Mouse (Mus musculus): ENCODE measurements at regions not wholly inside any gene's neighbourhood (a gene's known extent, or its start where the extent isn't known, plus 50 kb on each side); places are given as distances from the start of the nearest gene placed in this dataset.

DNA sequence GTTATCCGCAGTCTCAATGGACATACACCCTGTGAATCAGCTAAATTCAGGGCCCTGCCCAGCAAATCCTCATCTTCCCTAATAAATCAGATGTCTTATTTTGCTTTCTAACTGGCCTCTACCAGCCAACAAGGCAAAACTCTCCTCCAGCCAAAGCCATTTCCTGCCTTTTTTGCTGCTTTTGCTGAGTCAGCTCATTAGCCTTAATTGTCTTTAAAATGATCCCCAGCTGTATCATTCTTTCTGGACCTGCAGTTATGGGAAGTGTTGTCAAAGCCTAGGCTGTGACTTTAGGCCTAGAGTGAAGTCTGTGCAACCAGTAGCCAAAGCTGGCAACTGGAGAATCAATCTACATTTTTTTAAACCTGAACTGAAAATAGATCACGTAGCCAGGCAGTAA is 81.4 kb downstream of the Mtpn start:
- Histone ChIP-seq H3K27ac (ENCODE audit: insufficient read depth, low read length) (no peak overlapping the region), H3K4me1 (ENCODE audit: control insufficient read depth, insufficient read depth, low read length) (no peaks in the 10 kb centered on the region), H3K27me3 (ENCODE audit: control insufficient read depth, insufficient read depth, low read length) (no peaks in the 10 kb centered on the region), H3K4me3 (replicated peaks; ENCODE audit: insufficient read depth, low read depth, low read length) (no peak overlapping the region)
- no peak for DNase-seq
- TF ChIP-seq CTCF (IDR thresholded peaks at IDR 0.05; ENCODE audit: borderline replicate concordance, insufficient read depth, low read depth, low read length) (no peak), POLR2A (IDR thresholded peaks at IDR 0.05; ENCODE audit: borderline replicate concordance, insufficient read depth, low read length) (no peak)
- WGBS = 95% methylated on average over 2 of the region's 2 CpGs

DNA sequence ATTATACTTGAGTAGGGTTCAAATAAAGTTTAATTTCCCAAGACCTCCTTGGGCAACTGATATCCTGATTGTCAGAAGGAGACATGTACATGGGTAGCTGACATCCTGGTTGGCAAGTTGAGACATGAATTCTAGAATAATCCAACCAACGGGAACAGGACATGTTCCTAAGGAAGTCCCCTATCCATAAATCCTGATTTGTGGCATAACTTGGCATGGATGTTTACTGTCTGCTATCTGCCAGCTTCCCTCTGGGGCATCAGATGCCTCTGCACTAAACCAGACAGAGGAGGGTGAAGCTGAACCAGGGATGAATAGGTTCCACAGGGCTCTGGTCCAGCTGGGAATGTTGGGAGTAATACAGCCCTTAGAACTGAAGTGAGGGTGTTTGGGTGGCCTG is 94.7 kb downstream of the Mtpn start:
- Histone ChIP-seq H3K27ac (ENCODE audit: insufficient read depth, low read length) (no peak overlapping the region), H3K27me3 (ENCODE audit: control insufficient read depth, insufficient read depth, low read length) (no peaks in the 10 kb centered on the region), H3K4me1 (ENCODE audit: control insufficient read depth, insufficient read depth, low read length) (no peaks in the 10 kb centered on the region), H3K4me3 (replicated peaks; ENCODE audit: insufficient read depth, low read depth, low read length) (no peak overlapping the region)
- DNase-seq = no peak
- 61% methylated on average over 1 of the region's 1 CpGs for WGBS
- TF ChIP-seq POLR2A (IDR thresholded peaks at IDR 0.05; ENCODE audit: borderline replicate concordance, insufficient read depth, low read length) (no peak), CTCF (IDR thresholded peaks at IDR 0.05; ENCODE audit: borderline replicate concordance, insufficient read depth, low read depth, low read length) (no peak)

DNA sequence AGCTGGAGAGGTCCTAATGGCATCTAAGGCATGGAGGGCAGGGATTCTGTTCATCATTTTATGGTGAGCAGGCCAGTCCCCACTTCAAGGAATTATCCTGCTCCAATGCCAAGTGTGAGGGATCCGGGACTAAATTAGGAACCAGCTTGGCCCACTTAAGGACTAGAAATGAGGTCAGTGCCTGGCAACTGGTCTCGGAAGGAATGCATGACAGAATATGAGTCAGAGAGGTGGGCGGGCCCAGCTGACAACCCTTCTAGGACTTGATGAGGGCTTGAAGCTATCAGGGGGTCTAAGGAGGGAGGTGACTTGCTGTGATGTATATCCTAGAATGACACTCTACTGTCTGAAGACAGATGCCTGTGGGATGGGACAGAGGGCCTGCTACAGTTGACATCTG is 100.4 kb upstream of the Fam180a start:
- Histone ChIP-seq H3K27ac (ENCODE audit: insufficient read depth, low read length) (no peak overlapping the region), H3K4me1 (ENCODE audit: control insufficient read depth, insufficient read depth, low read length) (peaks cover 8% of the 10 kb centered on the region), H3K4me3 (replicated peaks; ENCODE audit: insufficient read depth, low read depth, low read length) (no peak overlapping the region), H3K27me3 (ENCODE audit: control insufficient read depth, insufficient read depth, low read length) (no peaks in the 10 kb centered on the region)
- TF ChIP-seq POLR2A (IDR thresholded peaks at IDR 0.05; ENCODE audit: borderline replicate concordance, insufficient read depth, low read length) = no peak
- WGBS = 15% methylated on average over 3 of the region's 3 CpGs
- DNase-seq = peak; percentile 33 to 64

DNA sequence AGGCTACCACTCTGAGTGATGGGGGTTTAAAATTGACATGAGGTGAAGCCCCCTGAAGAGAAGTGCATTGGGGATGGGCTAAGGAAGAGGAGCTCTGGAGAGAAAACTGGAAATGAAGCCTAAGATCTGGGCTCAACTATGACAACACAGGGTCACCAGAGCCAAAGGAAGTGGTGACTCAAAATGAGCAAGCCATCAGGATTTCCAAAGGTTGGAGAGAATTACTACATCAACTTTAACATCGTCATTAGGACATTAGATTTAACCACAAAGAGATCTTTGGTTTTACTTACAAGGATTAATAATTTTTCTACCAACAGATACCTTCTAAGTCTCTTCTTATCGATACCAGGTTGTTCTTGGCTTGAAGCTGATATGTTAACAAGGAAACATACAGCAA is 98.6 kb upstream of the Fam180a start:
- no peak overlapping the region for H3K27ac ChIP-seq (ENCODE audit: insufficient read depth, low read length)
- 96% methylated on average over 2 of the region's 2 CpGs for WGBS
- no peaks in the 10 kb centered on the region for H3K27me3 ChIP-seq (ENCODE audit: control insufficient read depth, insufficient read depth, low read length)
- TF ChIP-seq POLR2A (IDR thresholded peaks at IDR 0.05; ENCODE audit: borderline replicate concordance, insufficient read depth, low read length) = no peak
- TF ChIP-seq CTCF (IDR thresholded peaks at IDR 0.05; ENCODE audit: borderline replicate concordance, insufficient read depth, low read depth, low read length) = no peak
- no peak overlapping the region for H3K4me3 ChIP-seq (replicated peaks; ENCODE audit: insufficient read depth, low read depth, low read length)
- DNase-seq = no peak
- peaks cover 8% of the 10 kb centered on the region for H3K4me1 ChIP-seq (ENCODE audit: control insufficient read depth, insufficient read depth, low read length)

DNA sequence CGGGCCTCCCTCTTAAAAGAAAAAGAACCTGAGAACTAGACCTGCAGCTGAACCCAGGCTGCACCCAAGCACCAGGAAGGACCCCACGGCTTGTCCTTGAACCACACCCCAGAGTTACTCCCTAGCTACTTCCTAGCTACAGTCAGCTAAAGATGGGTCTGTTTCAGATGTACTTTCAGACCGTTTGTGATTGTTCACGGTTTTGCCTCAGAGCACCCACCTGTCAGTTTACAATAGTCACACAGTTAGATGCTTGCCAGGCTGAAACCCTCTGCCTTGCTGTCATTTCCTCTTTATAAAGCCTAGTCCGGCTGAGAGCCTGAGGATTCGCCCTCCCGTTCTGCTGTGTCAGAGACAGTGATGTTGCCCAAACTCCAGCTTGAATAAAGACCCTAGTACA is 95.0 kb upstream of the Fam180a start:
- H3K4me1 ChIP-seq (ENCODE audit: control insufficient read depth, insufficient read depth, low read length) = peaks cover 2% of the 10 kb centered on the region; the same call in 1 of the 2 replicates
- WGBS = 76% methylated on average over 7 of the region's 7 CpGs

DNA sequence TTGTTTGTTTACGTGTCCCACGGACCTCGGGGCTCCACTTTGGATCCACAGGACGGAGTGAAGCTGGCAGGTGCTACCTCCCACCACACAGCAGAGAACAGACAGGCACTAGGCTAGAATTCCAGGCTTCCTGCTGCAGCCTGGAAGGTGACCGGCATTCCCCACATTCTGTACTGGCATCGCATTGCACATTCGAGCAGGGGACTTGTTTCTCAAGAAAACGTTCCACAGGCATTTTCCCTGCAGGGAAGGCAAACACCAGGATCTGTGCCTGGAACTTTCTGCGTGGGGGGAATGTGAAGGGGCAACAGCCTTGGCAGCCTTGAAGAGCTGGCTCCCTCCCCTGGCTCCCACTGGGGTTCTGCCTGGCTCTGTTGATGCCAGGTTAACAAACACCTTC is 79.1 kb upstream of the Fam180a start:
- no peaks in the 10 kb centered on the region for H3K27me3 ChIP-seq (ENCODE audit: control insufficient read depth, insufficient read depth, low read length)
- peak overlapping the region; percentile 16 for H3K4me3 ChIP-seq (replicated peaks; ENCODE audit: insufficient read depth, low read depth, low read length)
- WGBS = 9% methylated on average over 9 of the region's 9 CpGs
- peak; percentile 29 to 37 for DNase-seq
- H3K27ac ChIP-seq (ENCODE audit: insufficient read depth, low read length) = no peak overlapping the region
- TF ChIP-seq POLR2A (IDR thresholded peaks at IDR 0.05; ENCODE audit: borderline replicate concordance, insufficient read depth, low read length) = no peak
- no peak for TF ChIP-seq CTCF (IDR thresholded peaks at IDR 0.05; ENCODE audit: borderline replicate concordance, insufficient read depth, low read depth, low read length)
- peaks cover 3% of the 10 kb centered on the region; the same call in 1 of the 2 replicates for H3K4me1 ChIP-seq (ENCODE audit: control insufficient read depth, insufficient read depth, low read length)

More for the DNA sequence above, 95.0 kb upstream of the Fam180a start:
- Histone ChIP-seq H3K27ac (ENCODE audit: insufficient read depth, low read length) (no peak overlapping the region), H3K4me3 (replicated peaks; ENCODE audit: insufficient read depth, low read depth, low read length) (no peak overlapping the region), H3K27me3 (ENCODE audit: control insufficient read depth, insufficient read depth, low read length) (no peaks in the 10 kb centered on the region)
- TF ChIP-seq POLR2A (IDR thresholded peaks at IDR 0.05; ENCODE audit: borderline replicate concordance, insufficient read depth, low read length) (no peak), CTCF (IDR thresholded peaks at IDR 0.05; ENCODE audit: borderline replicate concordance, insufficient read depth, low read depth, low read length) (no peak)
- DNase-seq = no peak

DNA sequence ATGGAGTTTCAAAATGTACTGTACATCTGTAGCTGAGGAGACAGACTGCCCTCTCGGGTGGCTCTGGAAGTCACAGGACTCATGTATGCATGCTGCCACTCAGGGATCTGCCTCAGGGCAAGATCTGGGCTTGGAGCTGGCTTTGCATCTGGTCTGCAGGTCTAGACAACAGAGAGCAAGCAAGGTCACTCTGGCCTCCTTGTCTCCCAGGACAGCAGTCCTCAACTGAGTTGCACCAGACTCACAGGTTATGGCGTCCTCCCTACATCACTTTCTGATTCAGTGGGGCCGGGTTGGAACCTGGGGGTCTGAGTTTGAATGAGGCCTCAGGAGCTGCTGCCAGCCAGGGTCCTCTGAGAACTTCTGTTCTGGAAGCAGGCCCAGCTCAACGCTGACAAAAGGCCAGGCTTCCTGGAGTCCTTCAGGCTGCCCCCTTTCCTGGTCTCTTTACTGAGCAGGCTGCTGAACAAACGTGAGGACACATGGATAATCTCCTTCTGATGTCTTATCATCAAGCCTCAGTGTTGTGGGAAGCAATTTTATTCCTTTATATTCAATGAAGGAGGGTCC is 77.5 kb upstream of the Fam180a start:
- Histone ChIP-seq H3K27me3 (ENCODE audit: control insufficient read depth, insufficient read depth, low read length) (no peaks in the 10 kb centered on the region), H3K4me3 (replicated peaks; ENCODE audit: insufficient read depth, low read depth, low read length) (no peak overlapping the region), H3K27ac (ENCODE audit: insufficient read depth, low read length) (no peak overlapping the region), H3K4me1 (ENCODE audit: control insufficient read depth, insufficient read depth, low read length) (peaks cover 3% of the 10 kb centered on the region; the same call in 1 of the 2 replicates)
- DNase-seq = no peak
- TF ChIP-seq POLR2A (IDR thresholded peaks at IDR 0.05; ENCODE audit: borderline replicate concordance, insufficient read depth, low read length) (no peak), CTCF (IDR thresholded peaks at IDR 0.05; ENCODE audit: borderline replicate concordance, insufficient read depth, low read depth, low read length) (no peak)
- 51% methylated on average over 5 of the region's 5 CpGs for WGBS

DNA sequence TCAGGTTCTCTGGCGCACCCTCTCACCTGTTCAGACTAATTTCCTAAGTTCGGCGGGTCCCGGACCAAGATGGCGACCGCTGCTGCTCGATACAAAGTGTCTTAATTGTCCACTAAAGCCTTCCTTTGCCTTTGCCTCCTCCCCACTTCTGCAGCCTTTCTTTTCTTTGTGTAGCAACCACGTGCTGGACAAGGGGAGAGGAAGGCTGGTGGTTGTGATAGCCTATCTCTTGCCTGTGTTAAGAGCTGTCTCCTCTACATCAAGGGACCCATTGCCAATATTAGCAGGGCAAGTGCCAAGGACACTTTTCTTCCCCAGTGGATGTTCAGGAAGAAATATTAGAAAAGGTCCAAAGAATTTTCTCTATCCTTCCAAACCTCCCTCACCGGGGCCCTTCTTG is 69.8 kb upstream of the Fam180a start:
- no peak overlapping the region for H3K4me3 ChIP-seq (replicated peaks; ENCODE audit: insufficient read depth, low read depth, low read length)
- 92% methylated on average over 8 of the region's 9 CpGs for WGBS
- no peak for TF ChIP-seq POLR2A (IDR thresholded peaks at IDR 0.05; ENCODE audit: borderline replicate concordance, insufficient read depth, low read length)
- no peak for TF ChIP-seq CTCF (IDR thresholded peaks at IDR 0.05; ENCODE audit: borderline replicate concordance, insufficient read depth, low read depth, low read length)

More for the DNA sequence above, 69.8 kb upstream of the Fam180a start:
- H3K27me3 ChIP-seq (ENCODE audit: control insufficient read depth, insufficient read depth, low read length) = no peaks in the 10 kb centered on the region; the same call in 1 of the 2 replicates
- no peak overlapping the region for H3K27ac ChIP-seq (ENCODE audit: insufficient read depth, low read length)
- no peak for DNase-seq
- no peaks in the 10 kb centered on the region for H3K4me1 ChIP-seq (ENCODE audit: control insufficient read depth, insufficient read depth, low read length)
